ENCODE assay signal across 17 mouse cellular contexts in the genomic region with DNA sequence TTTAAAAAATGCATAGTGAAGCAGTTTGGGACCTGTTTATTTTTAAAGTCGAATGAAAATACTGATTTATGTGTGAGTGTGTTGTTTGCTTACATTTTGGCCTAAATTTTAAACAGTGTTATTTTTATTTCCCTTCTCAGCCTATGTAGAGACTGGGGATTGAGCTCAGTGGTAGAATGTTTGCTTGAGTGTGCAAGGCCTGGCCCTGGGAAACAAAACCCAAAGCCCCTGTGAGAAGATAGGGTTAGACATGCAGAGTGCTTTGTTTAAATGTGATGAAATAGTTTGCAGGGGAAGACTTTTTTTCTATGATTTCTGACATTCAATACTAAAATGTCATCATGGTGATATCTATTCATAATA.
"Had no signal": no experiment of that assay in that cellular context is flagged by ENCODE, and none has a peak within 500 bp of the region (broad histone marks: within the 10 kb centered on the region; RNA-seq: fewer than 3 reads in every experiment).

No protein-coding gene starts in this region.

- H3K9ac ChIP-seq: liver, embryonic 13.5 days; liver, embryonic 15.5 days; liver, postnatal 0 days; midbrain, embryonic 12.5 days; midbrain, embryonic 15.5 days; neural tube, embryonic 12.5 days; stomach, embryonic 15.5 days had no signal

- H3K27ac ChIP-seq: liver, embryonic 13.5 days; liver, embryonic 15.5 days; macrophage; midbrain, embryonic 12.5 days; midbrain, embryonic 15.5 days; neural tube, embryonic 12.5 days; stomach, embryonic 15.5 days; stomach, postnatal 0 days had no signal

- H3K4me1 ChIP-seq: liver, embryonic 13.5 days; liver, embryonic 15.5 days; midbrain, embryonic 15.5 days; neural tube, embryonic 12.5 days; stomach, embryonic 15.5 days had no signal

- H3K36me3 ChIP-seq: liver, embryonic 13.5 days; midbrain, embryonic 12.5 days; midbrain, embryonic 15.5 days; neural tube, embryonic 12.5 days had no signal

- H3K4me3 ChIP-seq: liver, embryonic 13.5 days; liver, embryonic 15.5 days; megakaryocyte, embryonic 14.5 days; midbrain, embryonic 12.5 days; midbrain, embryonic 15.5 days; neural tube, embryonic 12.5 days; stomach, embryonic 15.5 days had no signal

- H3K27me3 ChIP-seq: liver, embryonic 13.5 days; liver, embryonic 15.5 days; megakaryocyte, embryonic 14.5 days; midbrain, embryonic 12.5 days; midbrain, embryonic 15.5 days; neural tube, embryonic 12.5 days; stomach, embryonic 15.5 days had no signal

- H3K4me2 ChIP-seq: liver, embryonic 11.5 days; liver, embryonic 13.5 days; liver, embryonic 15.5 days; midbrain, embryonic 12.5 days; midbrain, embryonic 15.5 days; neural tube, embryonic 12.5 days; stomach, embryonic 15.5 days had no signal

- ATAC-seq: liver, postnatal 0 days; midbrain, embryonic 15.5 days had no signal

- H3K9me3 ChIP-seq: liver, embryonic 13.5 days; liver, embryonic 15.5 days; megakaryocyte, embryonic 14.5 days; midbrain, embryonic 12.5 days; midbrain, embryonic 15.5 days; neural tube, embryonic 12.5 days; stomach, embryonic 15.5 days had no signal

- DNase-seq: liver; liver, embryonic 13.5 days; liver, postnatal 0 days; lung, postnatal 10 days; right cerebral cortex, postnatal 14 days; thymus, adult 2 months; thymus, postnatal 25 days; thymus, postnatal 4 days had no signal
